Mouse (Mus musculus) cortical plate, adult 2 months (tissue): ENCODE results near the gene Zfand3. TPM values are rescaled to one million over a fixed set of nuclear protein-coding genes. Genes with fewer than 3 reads are reported as not detected.
A peak's percentile ranks its signal among the peaks of the same experiment; 100 is the strongest.

Source experiments
- H3K27ac ChIP-seq: fragments of 200-500 bp; 2 replicates; pipeline ENCODE4 v1.5.1; 2012; ENCODE audit warnings: low read length, control low read depth, inconsistent platforms; ENCODE audit not compliant: insufficient read depth
- H3K4me1 ChIP-seq: fragments of 200-500 bp; 2 replicates; pipeline ENCODE4 v1.6.1; 2011; ENCODE audit warnings: low read length; ENCODE audit not compliant: control insufficient read depth, insufficient read depth
- H3K4me3 ChIP-seq: fragments of 200-500 bp; 2 replicates; pipeline ENCODE4 v1.5.1; 2011; ENCODE audit warnings: mild to moderate bottlenecking, low read length, control low read depth; ENCODE audit not compliant: insufficient read depth
- CTCF ChIP-seq: fragments of 200-500 bp; IDR thresholded peaks from 2 replicates; pipeline ENCODE4 v1.5.1; 2011; ENCODE audit warnings: mild to moderate bottlenecking, control low read depth, low read length; ENCODE audit not compliant: insufficient read depth; ENCODE audit errors: extremely low read depth
- POLR2A ChIP-seq: fragments of 200-500 bp; IDR thresholded peaks from 2 replicates; pipeline ENCODE4 v1.6.1; 2011; ENCODE audit warnings: mild to moderate bottlenecking, low read length, control low read depth; ENCODE audit not compliant: insufficient read depth; ENCODE audit errors: extremely low read depth
- polyA plus RNA-seq: library from polyadenylated mRNA; depleted of rRNA; stranded (reverse); fragments of >200 nt; gene quantifications from 2 replicates; pipeline ENCODE4 v1.2.3, GENCODE M21; 2012

Gene Zfand3
- polyA plus RNA-seq, 1 experiment: 102 TPM

DNA sequence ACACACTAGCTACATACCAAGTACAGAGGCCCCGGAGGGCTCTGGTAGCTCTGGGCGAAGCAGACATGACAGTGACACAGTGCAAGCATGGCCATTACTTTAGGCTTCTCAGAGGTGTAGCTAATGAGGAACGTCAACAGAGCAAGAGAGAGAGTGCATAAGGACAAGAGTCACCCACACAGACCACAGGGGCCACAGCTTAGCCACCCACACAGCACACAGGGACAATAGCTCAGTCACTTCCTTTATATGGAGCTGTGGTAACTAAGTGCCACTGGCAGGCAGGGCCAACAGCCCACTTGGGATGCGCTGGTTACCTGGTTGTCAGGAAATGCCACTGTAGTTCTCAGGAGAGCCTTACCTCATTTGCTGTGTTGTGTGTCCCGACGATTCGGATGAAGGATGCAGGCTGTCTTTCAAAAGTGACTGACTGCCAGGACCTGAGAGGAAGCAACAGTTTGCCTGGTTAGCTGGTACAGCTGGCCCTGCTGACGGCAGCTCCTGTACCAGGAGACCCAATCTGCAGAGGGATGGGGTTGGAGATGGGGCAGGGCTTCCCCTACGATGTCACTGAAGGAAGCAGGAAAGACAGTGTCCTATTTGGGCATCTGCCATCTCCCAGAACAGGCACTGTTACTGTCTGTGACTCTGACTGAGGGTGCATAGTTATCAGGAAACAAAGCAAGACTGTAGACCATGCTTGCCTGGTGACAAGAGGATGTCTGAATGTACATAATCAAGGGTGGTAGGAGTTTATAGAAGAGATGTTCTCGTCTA lies 224.1 kb downstream of the Zfand3 start:
- H3K4me1 ChIP-seq: peaks cover 11% of the 10 kb centered on the region
- TF ChIP-seq POLR2A (no peak), CTCF (no peak)
- H3K4me3 ChIP-seq: no peak overlapping the region
- no peak overlapping the region for H3K27ac ChIP-seq

GRCm38 (mm10) chr17:30230428-30230827 lies 225.9 kb downstream of the Zfand3 start:
- H3K4me3 ChIP-seq: no peak overlapping the region
- no peak for TF ChIP-seq POLR2A
- TF ChIP-seq CTCF: no peak
- H3K4me1 ChIP-seq: peaks cover 10% of the 10 kb centered on the region
- H3K27ac ChIP-seq: no peak overlapping the region

DNA sequence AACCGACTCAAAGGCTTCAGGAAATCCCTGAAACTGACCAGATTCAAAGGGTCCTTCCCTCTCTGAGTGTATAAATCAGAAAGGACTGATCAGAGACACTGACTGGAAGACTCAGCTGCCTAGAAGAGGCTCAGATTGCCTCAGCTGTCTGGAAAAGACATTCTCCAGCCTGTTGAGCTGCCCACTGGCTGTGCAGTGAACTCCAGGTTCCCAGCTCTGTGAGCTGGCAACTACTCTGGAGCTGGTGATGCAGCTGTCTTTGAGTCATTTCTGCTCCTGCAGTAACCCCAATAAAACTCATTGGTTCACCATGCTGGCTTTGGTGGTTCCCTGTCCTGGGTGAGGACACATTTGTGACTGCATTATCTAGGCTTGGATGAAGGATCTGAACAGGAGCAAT lies 226.9 kb downstream of the Zfand3 start:
- Histone ChIP-seq H3K27ac (no peak overlapping the region), H3K4me1 (peaks cover 8% of the 10 kb centered on the region), H3K4me3 (no peak overlapping the region)
- TF ChIP-seq POLR2A: no peak
- no peak for TF ChIP-seq CTCF

DNA sequence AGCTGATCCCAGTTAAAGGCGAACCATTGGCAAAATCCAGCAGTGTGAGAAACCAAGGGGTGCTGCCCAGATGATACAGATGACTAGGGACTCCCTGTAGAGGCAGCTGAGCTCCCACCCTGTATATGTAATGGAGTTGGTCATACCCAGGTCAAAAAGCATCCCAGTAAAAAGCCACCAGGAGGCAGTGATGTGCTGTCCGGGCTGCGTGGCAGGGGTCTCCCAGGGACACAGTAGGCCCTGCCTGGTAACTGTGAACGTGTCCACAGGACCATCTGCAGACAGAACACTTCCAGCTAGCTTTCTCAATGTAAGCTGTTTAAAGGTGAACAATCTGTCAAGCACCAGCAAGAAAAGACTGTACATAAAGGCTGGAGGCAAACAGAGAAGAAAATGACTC lies 228.2 kb downstream of the Zfand3 start:
- H3K4me3 ChIP-seq: no peak overlapping the region
- no peak overlapping the region for H3K27ac ChIP-seq
- H3K4me1 ChIP-seq: peaks cover 8% of the 10 kb centered on the region
- no peak for TF ChIP-seq POLR2A
- 0 out of 2 replicates have a peak, but pooled peaks have one; percentile 18 for TF ChIP-seq CTCF

DNA sequence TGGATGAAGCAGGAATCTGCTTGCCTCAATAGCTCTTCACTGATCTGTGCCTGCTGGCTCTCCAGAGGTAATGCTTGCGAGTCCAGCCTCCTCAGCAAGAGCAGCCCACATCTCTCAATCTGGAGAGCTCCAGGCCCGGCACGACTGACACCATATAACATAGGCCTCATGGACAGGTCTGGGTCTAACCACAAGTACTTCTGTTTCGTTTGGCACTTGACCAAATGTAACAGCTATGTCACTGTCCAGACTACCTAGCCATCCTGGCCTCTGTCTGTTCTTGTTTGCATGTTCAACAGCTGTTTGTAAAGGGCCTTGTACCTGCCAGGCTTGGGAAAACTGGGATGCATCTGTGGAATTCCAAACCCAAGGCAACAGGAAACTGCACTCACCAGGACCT lies 230.8 kb downstream of the Zfand3 start:
- H3K4me1 ChIP-seq: no peaks in the 10 kb centered on the region

GRCm38 (mm10) chr17:30236611-30237010 lies 232.1 kb downstream of the Zfand3 start:
- Histone ChIP-seq H3K4me3 (no peak overlapping the region), H3K27ac (no peak overlapping the region), H3K4me1 (no peaks in the 10 kb centered on the region)
- no peak for TF ChIP-seq POLR2A
- TF ChIP-seq CTCF: no peak

More for the DNA sequence above, 230.8 kb downstream of the Zfand3 start:
- TF ChIP-seq POLR2A (no peak), CTCF (no peak)
- Histone ChIP-seq H3K4me3 (no peak overlapping the region), H3K27ac (no peak overlapping the region)

GRCm38 (mm10) chr17:30237600-30237999 lies 233.1 kb downstream of the Zfand3 start:
- no peak for TF ChIP-seq POLR2A
- no peak for TF ChIP-seq CTCF
- no peak overlapping the region for H3K27ac ChIP-seq
- no peak overlapping the region for H3K4me3 ChIP-seq
- no peaks in the 10 kb centered on the region for H3K4me1 ChIP-seq

GRCm38 (mm10) chr17:30239458-30239857 lies 234.9 kb downstream of the Zfand3 start:
- TF ChIP-seq CTCF (no peak), POLR2A (no peak)
- no peak overlapping the region for H3K4me3 ChIP-seq
- H3K4me1 ChIP-seq: no peaks in the 10 kb centered on the region
- no peak overlapping the region for H3K27ac ChIP-seq

DNA sequence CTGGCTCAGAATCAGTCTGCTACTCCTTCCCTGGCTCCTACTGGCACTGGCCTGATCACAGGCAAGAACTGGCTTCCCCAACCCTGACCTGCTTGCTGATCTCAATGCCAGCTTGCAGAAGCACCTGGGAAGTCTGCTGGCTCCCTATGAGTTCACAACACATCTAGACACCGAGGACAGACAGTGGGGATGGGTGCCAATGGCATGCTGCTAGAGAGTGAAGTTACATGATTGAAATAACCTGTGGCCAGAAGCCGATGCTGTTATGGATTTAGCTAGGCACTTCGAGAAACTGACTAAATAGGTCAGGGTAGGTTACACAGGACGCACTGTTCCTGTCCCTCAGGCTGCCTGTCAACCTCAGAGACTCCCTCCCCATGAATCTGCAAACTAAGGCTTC lies 236.1 kb downstream of the Zfand3 start:
- Histone ChIP-seq H3K4me1 (0 out of 2 replicates have a peak, but pooled peaks cover 2% of the 10 kb centered on the region), H3K4me3 (no peak overlapping the region), H3K27ac (no peak overlapping the region)
- TF ChIP-seq POLR2A (no peak), CTCF (no peak)

GRCm38 (mm10) chr17:30241061-30241460 lies 236.5 kb downstream of the Zfand3 start:
- H3K4me3 ChIP-seq: no peak overlapping the region
- no peak for TF ChIP-seq POLR2A
- no peak for TF ChIP-seq CTCF
- no peak overlapping the region for H3K27ac ChIP-seq
- 0 out of 2 replicates have a peak, but pooled peaks cover 2% of the 10 kb centered on the region for H3K4me1 ChIP-seq
